Mouse (Mus musculus) neural tube, embryonic 11.5 days (tissue): ENCODE data around the gene 1700020N01Rik. TPM values are rescaled to one million over a fixed set of nuclear protein-coding genes. Genes with fewer than 3 reads are reported as not detected.

Experiments used
- ATAC-seq: fragments of 200-750 bp; cut with Nextera tagmentation; 2 replicates; pipeline ENCODE4 v1.8.0; 2017; ENCODE audit warnings: moderate number of reproducible peaks, mild to moderate bottlenecking, moderate TSS enrichment, moderate library complexity; ENCODE audit not compliant: insufficient read depth, low FRiP score, low TSS enrichment
- DNase-seq: peaks from one replicate; pipeline ENCODE4 v3.0.0-alpha.2; 2015; ENCODE audit warnings: low spot score
- H3K27ac ChIP-seq: fragments of 300-500 bp; sonication (generic); 2 replicates; pipeline ENCODE4 v1.5.1; 2014; ENCODE audit warnings: low read depth, mild to moderate bottlenecking, low read length
- H3K27me3 ChIP-seq: fragments of 300-500 bp; sonication (generic); 2 replicates; pipeline ENCODE4 v1.6.1; 2014; ENCODE audit warnings: mild to moderate bottlenecking, low read length, mixed read lengths; ENCODE audit not compliant: control insufficient read depth, insufficient read depth
- H3K36me3 ChIP-seq: fragments of 300-500 bp; sonication (generic); 2 replicates; pipeline ENCODE4 v1.6.1; 2014; ENCODE audit warnings: mild to moderate bottlenecking, low read length, moderate library complexity, mixed read lengths; ENCODE audit not compliant: control insufficient read depth, insufficient read depth
- H3K4me1 ChIP-seq: fragments of 300-500 bp; sonication (generic); 2 replicates; pipeline ENCODE4 v1.6.1; 2014; ENCODE audit warnings: low read length, mixed read lengths; ENCODE audit not compliant: control insufficient read depth, insufficient read depth
- H3K4me2 ChIP-seq: fragments of 300-500 bp; sonication (generic); 2 replicates; pipeline ENCODE4 v1.6.1; 2014; ENCODE audit warnings: low read depth, mild to moderate bottlenecking, moderate library complexity
- H3K4me3 ChIP-seq: fragments of 300-500 bp; sonication (generic); 2 replicates; pipeline ENCODE4 v1.5.1; 2014; ENCODE audit warnings: low read depth, low read length
- H3K9ac ChIP-seq: fragments of 300-500 bp; sonication (generic); 2 replicates; pipeline ENCODE4 v1.6.1; 2014; ENCODE audit warnings: mild to moderate bottlenecking, low read length
- H3K9me3 ChIP-seq: fragments of 300-500 bp; sonication (generic); 2 replicates; pipeline ENCODE4 v1.6.1; 2016; ENCODE audit warnings: low read length; ENCODE audit not compliant: control insufficient read depth
- WGBS: fragments of 180-500 bp; shearing (Covaris S2); extraction: QIAGEN DNeasy Blood & Tissue Kit; methylation state at CpG from one replicate; pipeline ENCODE4 v1.1.7; 2014; 5-methylcytosine and 5-hydroxymethylcytosine counted together
- polyA plus RNA-seq: library from polyadenylated mRNA; unstranded; fragments of >200 nt; fragmentation: Nextera tagmentation; extraction: Ambion mirVana; gene quantifications from 2 replicates; pipeline ENCODE4 v1.2.1, GENCODE M21; 2014

1700020N01Rik gene
- polyA plus RNA-seq, 1 experiment from 2014 or later = not detected

GRCm38 (mm10) chr10:21670168-21670567, 77.2 kb downstream of the 1700020N01Rik start:
- WGBS = 88% methylated on average over 5 of the region's 5 CpGs
- Histone ChIP-seq H3K27ac (no peak overlapping the region), H3K4me3 (no peak overlapping the region), H3K9me3 (no peaks in the 10 kb centered on the region), H3K9ac (no peak overlapping the region), H3K27me3 (no peaks in the 10 kb centered on the region), H3K4me1 (no peaks in the 10 kb centered on the region), H3K4me2 (no peak overlapping the region), H3K36me3 (no peaks in the 10 kb centered on the region)
- no peak for DNase-seq
- no peak for ATAC-seq

Other genes with a start within 250 kb of the 1700020N01Rik start
- not detected in 2 replicates for gene Aldh8a1, start 215.9 kb upstream of the 1700020N01Rik start, polyA plus RNA-seq